Mouse (Mus musculus) lung, embryonic 14.5 days (tissue): ENCODE results near the gene Ube2j2. TPM values are rescaled to one million over a fixed set of nuclear protein-coding genes. Genes with fewer than 3 reads are reported as not detected.
A peak's percentile ranks its signal among the peaks of the same experiment; 100 is the strongest.

Experiments used
- ATAC-seq: fragments of 200-750 bp; cut with Nextera tagmentation; 2 replicates; pipeline ENCODE4 v1.8.0; 2017; ENCODE audit warnings: mild to moderate bottlenecking, moderate TSS enrichment, moderate library complexity; ENCODE audit not compliant: insufficient read depth
- DNase-seq: peaks from one replicate; pipeline ENCODE4 v3.0.0-alpha.2; 2015
- H3K27ac ChIP-seq: fragments of 300-500 bp; sonication (generic); 2 replicates; pipeline ENCODE4 v1.5.1; 2014; ENCODE audit warnings: low read depth, mild to moderate bottlenecking, moderate library complexity
- H3K27me3 ChIP-seq: fragments of 300-500 bp; sonication (generic); 2 replicates; pipeline ENCODE4 v1.6.1; 2014; ENCODE audit warnings: low read length, control low read depth; ENCODE audit not compliant: insufficient read depth
- H3K36me3 ChIP-seq: fragments of 300-500 bp; sonication (generic); 2 replicates; pipeline ENCODE4 v1.6.1; 2014; ENCODE audit warnings: control low read depth; ENCODE audit not compliant: insufficient read depth
- H3K4me1 ChIP-seq: fragments of 300-500 bp; sonication (generic); 2 replicates; pipeline ENCODE4 v1.6.1; 2014; ENCODE audit warnings: antibody characterized with exemption, control low read depth; ENCODE audit not compliant: insufficient read depth
- H3K4me2 ChIP-seq: fragments of 300-500 bp; sonication (generic); 2 replicates; pipeline ENCODE4 v1.6.1; 2014; ENCODE audit warnings: mild to moderate bottlenecking
- H3K4me3 ChIP-seq: fragments of 300-500 bp; sonication (generic); 2 replicates; pipeline ENCODE4 v1.5.1; 2014; ENCODE audit warnings: low read depth, low read length
- H3K9ac ChIP-seq: fragments of 300-500 bp; sonication (generic); 2 replicates; pipeline ENCODE4 v1.6.1; 2014
- H3K9me3 ChIP-seq: fragments of 300-500 bp; sonication (generic); 2 replicates; pipeline ENCODE4 v1.6.1; 2016; ENCODE audit warnings: low read depth, low read length, control low read depth
- CTCF ChIP-seq: IDR thresholded peaks from 2 replicates; pipeline ENCODE4 v1.5.1; 2016; ENCODE audit warnings: antibody characterized with exemption, low read depth
- WGBS: fragments of 180-500 bp; shearing (Covaris S2); extraction: QIAGEN DNeasy Blood & Tissue Kit; methylation state at CpG from one replicate; pipeline ENCODE4 v1.1.7; 2014; 5-methylcytosine and 5-hydroxymethylcytosine counted together
- polyA plus RNA-seq: library from polyadenylated mRNA; unstranded; fragments of >200 nt; fragmentation: Nextera tagmentation; extraction: Ambion mirVana; gene quantifications from 2 replicates; pipeline ENCODE4 v1.2.1, GENCODE M21; 2014

The Ube2j2 gene
- polyA plus RNA-seq, 1 experiment from 2014 or later, result 127 TPM

DNA sequence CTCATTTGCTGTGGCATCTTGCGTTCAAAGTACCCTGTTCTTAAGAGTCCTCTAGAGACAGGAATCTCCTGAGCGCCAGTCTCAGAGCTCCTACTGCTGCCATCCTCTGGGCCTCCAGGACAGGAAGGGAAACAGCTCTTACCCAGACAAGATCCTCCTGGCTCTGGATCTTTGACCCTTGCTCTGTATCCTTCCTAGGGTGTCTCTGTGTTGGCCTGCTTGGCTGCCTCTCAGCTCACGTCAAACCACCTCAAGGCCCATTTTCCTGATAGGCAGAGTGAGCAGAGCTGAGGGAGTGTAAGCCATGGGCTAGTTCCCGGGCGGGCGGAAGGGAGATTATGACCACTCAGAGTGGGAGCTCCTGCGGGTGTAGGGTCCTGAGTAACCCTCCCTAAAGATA, 19.5 kb downstream of the Ube2j2 start:
- H3K4me3 ChIP-seq, result peak overlapping the region; percentile 62
- no peak for ATAC-seq
- no peaks in the 10 kb centered on the region for H3K9me3 ChIP-seq
- H3K9ac ChIP-seq, result peak overlapping the region; percentile 77
- H3K36me3 ChIP-seq, result peaks cover 45% of the 10 kb centered on the region
- TF ChIP-seq CTCF, result no peak
- DNase-seq, result no peak
- no peaks in the 10 kb centered on the region for H3K27me3 ChIP-seq
- H3K4me1 ChIP-seq, result peaks cover 7% of the 10 kb centered on the region; the same call in 1 of the 2 replicates
- 61% methylated on average over 7 of the region's 7 CpGs for WGBS
- no peak overlapping the region for H3K27ac ChIP-seq
- peak overlapping the region; percentile 97 for H3K4me2 ChIP-seq

GRCm38 (mm10) chr4:155964396-155964795, 20.8 kb downstream of the Ube2j2 start:
- H3K4me2 ChIP-seq, result no peak overlapping the region
- H3K27ac ChIP-seq, result no peak overlapping the region
- no peak overlapping the region for H3K9ac ChIP-seq
- no peaks in the 10 kb centered on the region for H3K27me3 ChIP-seq
- WGBS, result 91% methylated on average over 11 of the region's 11 CpGs
- DNase-seq (no peak), ATAC-seq (no peak)
- no peak overlapping the region for H3K4me3 ChIP-seq
- peaks cover 39% of the 10 kb centered on the region for H3K36me3 ChIP-seq
- H3K9me3 ChIP-seq, result no peaks in the 10 kb centered on the region
- no peak for TF ChIP-seq CTCF
- H3K4me1 ChIP-seq, result peaks cover 7% of the 10 kb centered on the region; the same call in 1 of the 2 replicates

DNA sequence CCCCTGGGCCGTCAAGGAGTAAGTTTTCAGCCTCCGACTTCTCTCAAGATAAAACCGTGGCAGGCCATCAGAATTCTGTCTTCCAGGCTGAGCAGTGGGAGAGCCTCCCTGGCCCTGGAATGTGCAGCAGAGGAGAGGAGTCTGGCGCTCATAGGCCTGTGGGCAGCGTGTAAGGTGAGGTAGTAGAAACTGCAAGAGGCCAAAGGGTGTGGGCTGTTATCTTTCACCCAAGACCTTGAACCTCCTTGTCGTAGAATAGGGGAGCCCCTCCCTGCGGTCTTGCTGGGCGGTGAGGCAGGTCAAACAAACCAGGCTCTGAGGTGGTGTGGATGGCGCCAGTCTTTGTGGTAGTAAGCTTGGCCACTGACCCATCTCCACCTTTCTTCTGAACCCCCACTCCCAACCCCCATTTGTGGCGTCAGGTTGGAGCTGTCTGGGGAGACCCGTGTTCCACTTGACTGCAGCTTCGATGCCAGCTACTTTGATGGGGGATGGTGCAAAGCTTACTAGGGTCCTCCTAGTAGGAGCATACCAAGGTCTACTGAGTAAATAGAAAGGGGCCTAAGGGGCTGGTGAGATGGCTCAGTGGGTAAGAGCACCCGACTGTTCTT, 25.5 kb downstream of the Ube2j2 start:
- Histone ChIP-seq H3K4me3 (no peak overlapping the region), H3K4me2 (no peak overlapping the region), H3K27me3 (no peaks in the 10 kb centered on the region), H3K27ac (no peak overlapping the region), H3K36me3 (peaks cover 29% of the 10 kb centered on the region), H3K9ac (no peak overlapping the region), H3K9me3 (no peaks in the 10 kb centered on the region), H3K4me1 (no peaks in the 10 kb centered on the region)
- 65% methylated on average over 13 of the region's 13 CpGs for WGBS
- TF ChIP-seq CTCF, result no peak
- ATAC-seq (no peak), DNase-seq (no peak)

- no peak overlapping the region for H3K4me3 ChIP-seq
- no peak for TF ChIP-seq CTCF
- no peaks in the 10 kb centered on the region for H3K9me3 ChIP-seq
- H3K27ac ChIP-seq, result no peak overlapping the region
- no peak overlapping the region for H3K9ac ChIP-seq
- 77% methylated on average over 5 of the region's 5 CpGs for WGBS
- no peak for ATAC-seq
- no peak overlapping the region for H3K4me2 ChIP-seq
- no peaks in the 10 kb centered on the region for H3K27me3 ChIP-seq
- H3K36me3 ChIP-seq, result peaks cover 18% of the 10 kb centered on the region
- DNase-seq, result no peak
- no peaks in the 10 kb centered on the region for H3K4me1 ChIP-seq
These were observed 26.7 kb downstream of the Ube2j2 start for GRCm38 (mm10) chr4:155970286-155970685.

GRCm38 (mm10) chr4:155972651-155973050, 29.0 kb downstream of the Ube2j2 start:
- Histone ChIP-seq H3K9me3 (no peaks in the 10 kb centered on the region), H3K4me2 (no peak overlapping the region), H3K27ac (no peak overlapping the region), H3K4me1 (no peaks in the 10 kb centered on the region), H3K27me3 (no peaks in the 10 kb centered on the region), H3K36me3 (no peaks in the 10 kb centered on the region), H3K9ac (no peak overlapping the region), H3K4me3 (no peak overlapping the region)
- no peak for TF ChIP-seq CTCF
- DNase-seq (no peak), ATAC-seq (no peak)
- 69% methylated on average over 6 of the region's 6 CpGs for WGBS

DNA sequence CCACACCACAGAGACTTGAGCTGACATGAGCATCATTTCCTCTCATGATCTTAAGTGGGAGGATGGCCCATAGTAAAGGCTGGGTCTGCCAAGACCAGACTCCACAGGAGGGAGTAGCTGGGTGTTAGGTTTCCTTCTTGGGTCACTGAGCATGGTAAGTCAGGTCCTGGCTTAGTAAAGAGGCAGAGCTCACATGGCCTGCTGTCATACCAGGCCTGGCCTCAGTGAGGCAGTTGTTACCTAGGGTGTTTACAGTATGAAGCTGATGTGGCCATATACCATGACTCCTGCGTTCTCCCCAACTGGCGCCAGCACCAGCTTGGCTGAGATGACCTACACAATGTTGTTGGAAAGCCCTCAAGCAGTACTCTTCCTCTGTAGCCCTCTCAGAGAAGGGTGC, 29.6 kb downstream of the Ube2j2 start:
- ATAC-seq (no peak), DNase-seq (no peak)
- 69% methylated on average over 2 of the region's 2 CpGs for WGBS
- Histone ChIP-seq H3K4me3 (no peak overlapping the region), H3K9me3 (no peaks in the 10 kb centered on the region), H3K27me3 (no peaks in the 10 kb centered on the region), H3K27ac (no peak overlapping the region), H3K36me3 (no peaks in the 10 kb centered on the region), H3K9ac (no peak overlapping the region), H3K4me1 (no peaks in the 10 kb centered on the region), H3K4me2 (no peak overlapping the region)
- no peak; the same call in 1 of the 2 replicates for TF ChIP-seq CTCF

GRCm38 (mm10) chr4:155981436-155982082, 37.9 kb downstream of the Ube2j2 start:
- no peaks in the 10 kb centered on the region for H3K36me3 ChIP-seq
- no peak for ATAC-seq
- no peak overlapping the region for H3K4me2 ChIP-seq
- no peaks in the 10 kb centered on the region for H3K9me3 ChIP-seq
- 76% methylated on average over 12 of the region's 12 CpGs for WGBS
- H3K4me3 ChIP-seq, result no peak overlapping the region
- no peak overlapping the region for H3K9ac ChIP-seq
- no peak for DNase-seq
- no peaks in the 10 kb centered on the region for H3K27me3 ChIP-seq
- H3K4me1 ChIP-seq, result no peaks in the 10 kb centered on the region
- H3K27ac ChIP-seq, result no peak overlapping the region
- no peak for TF ChIP-seq CTCF
